In genomic region chr4:63118639-63119437, GRCm38 (mm10) we compare ENCODE assay signal across 8 mouse cellular contexts. TPM values are rescaled to one million over a fixed set of nuclear protein-coding genes. Genes with fewer than 3 reads are reported as not detected.
A peak's percentile ranks its signal among the peaks of the same experiment; 100 is the strongest.
DNase-seq lines count a peak whose midpoint lies in the region; ATAC-seq and TF ChIP-seq lines count a peak whose summit lies in the region.

No protein-coding gene starts in this region.

- H3K4me1 ChIP-seq in CH12.LX (ENCODE audit: control insufficient read depth in 1 of 2, insufficient read depth in 2 of 2): no peaks in the 10 kb centered on the region
- no peaks in the 10 kb centered on the region for H3K4me1 ChIP-seq in forebrain, embryonic 12.5 days
- H3K4me1 ChIP-seq in heart, embryonic 16.5 days (ENCODE audit: control insufficient read depth, insufficient read depth, low read length): no peaks in the 10 kb centered on the region
- no peaks in the 10 kb centered on the region for H3K4me1 ChIP-seq in liver, embryonic 11.5 days (replicated peaks; ENCODE audit: control insufficient read depth, insufficient read depth, low read length)
- H3K4me1 ChIP-seq in neural tube, embryonic 11.5 days (ENCODE audit: control insufficient read depth, insufficient read depth, low read length): no peaks in the 10 kb centered on the region
- no peaks in the 10 kb centered on the region for H3K4me1 ChIP-seq in stomach, postnatal 0 days (replicated peaks; ENCODE audit: control insufficient read depth, insufficient read depth)

- peaks cover 8% of the 10 kb centered on the region for H3K9me3 ChIP-seq in CH12.LX (replicated peaks; ENCODE audit: low read length)
- 0 out of 2 replicates have a peak, but pooled peaks cover 3% of the 10 kb centered on the region for H3K9me3 ChIP-seq in forebrain, embryonic 12.5 days
- 0 out of 2 replicates have a peak, but pooled peaks cover 2% of the 10 kb centered on the region for H3K9me3 ChIP-seq in heart, embryonic 16.5 days (replicated peaks; ENCODE audit: control insufficient read depth, low read length)
- H3K9me3 ChIP-seq in liver, embryonic 11.5 days (ENCODE audit: control insufficient read depth, low read length): no peaks in the 10 kb centered on the region
- no peaks in the 10 kb centered on the region for H3K9me3 ChIP-seq in neural tube, embryonic 11.5 days (ENCODE audit: control insufficient read depth, low read length)
- H3K9me3 ChIP-seq in stomach, postnatal 0 days (ENCODE audit: control insufficient read depth, low read length): no peaks in the 10 kb centered on the region

- H3K79me2 ChIP-seq in CH12.LX (replicated peaks; ENCODE audit: control insufficient read depth, extremely low read depth, insufficient read depth, poor library complexity, severe bottlenecking): no peaks in the 10 kb centered on the region

- 89% methylated on average over 5 of the region's 5 CpGs for WGBS in forebrain, embryonic 12.5 days
- WGBS in heart, embryonic 16.5 days: 86% methylated on average over 5 of the region's 5 CpGs
- 75% methylated on average over 5 of the region's 5 CpGs for WGBS in liver, embryonic 11.5 days
- WGBS in neural tube, embryonic 11.5 days: 86% methylated on average over 5 of the region's 5 CpGs
- WGBS in stomach, postnatal 0 days: 83% methylated on average over 5 of the region's 5 CpGs

- H3K4me2 ChIP-seq in CH12.LX (ENCODE audit: insufficient read depth, low read depth, poor library complexity, severe bottlenecking): no peak overlapping the region
- no peak overlapping the region for H3K4me2 ChIP-seq in forebrain, embryonic 12.5 days
- H3K4me2 ChIP-seq in heart, embryonic 16.5 days (ENCODE audit: low read depth, low read length): no peak overlapping the region
- no peak overlapping the region for H3K4me2 ChIP-seq in liver, embryonic 11.5 days
- H3K4me2 ChIP-seq in neural tube, embryonic 11.5 days (ENCODE audit: low read depth): no peak overlapping the region
- no peak overlapping the region for H3K4me2 ChIP-seq in stomach, postnatal 0 days (replicated peaks; ENCODE audit: low read depth)

- ATAC-seq in forebrain, embryonic 12.5 days (ENCODE audit: low FRiP score): peak; percentile 87
- peak; percentile 72 for ATAC-seq in heart, embryonic 16.5 days (replicated peaks; ENCODE audit: extremely low read depth, insufficient read depth, low FRiP score)
- peak; percentile 61 for ATAC-seq in liver, embryonic 11.5 days (replicated peaks; ENCODE audit: low FRiP score)
- ATAC-seq in neural tube, embryonic 11.5 days (ENCODE audit: insufficient read depth, low FRiP score, low TSS enrichment): peak; percentile 69
- ATAC-seq in stomach, postnatal 0 days (ENCODE audit: low FRiP score, low TSS enrichment): peak; percentile 81

- TF ChIP-seq POLR2A in CH12.LX (IDR thresholded peaks at IDR 0.05; ENCODE audit: low read depth, low read length): no peak

- peak; percentile 88 for TF ChIP-seq RAD21 in CH12.LX (IDR thresholded peaks at IDR 0.05; ENCODE audit: low read depth, low read length)

- peak; percentile 61 for DNase-seq in CH12.LX (ENCODE audit: extremely low read depth)
- DNase-seq in c-Kit-positive CD71-positive TER-119-negative erythroid progenitor cells, embryonic 14.5 days (ENCODE audit: low read depth): peak; percentile 15
- DNase-seq in kidney, postnatal 14 days: peak; percentile 87
- peak; percentile 63 for DNase-seq in liver, embryonic 11.5 days (ENCODE audit: low spot score)
- DNase-seq in neural tube, embryonic 11.5 days (ENCODE audit: low spot score): peak; percentile 85
- DNase-seq in stomach, postnatal 0 days (ENCODE audit: low spot score): peak; percentile 85

- no peak overlapping the region for H3K27ac ChIP-seq in CH12.LX (ENCODE audit: insufficient read depth, low read depth)
- no peak overlapping the region for H3K27ac ChIP-seq in forebrain, embryonic 12.5 days
- no peak overlapping the region for H3K27ac ChIP-seq in heart, embryonic 16.5 days (ENCODE audit: low read length)
- H3K27ac ChIP-seq in liver, embryonic 11.5 days (ENCODE audit: low read depth, low read length): no peak overlapping the region
- no peak overlapping the region for H3K27ac ChIP-seq in neural tube, embryonic 11.5 days (ENCODE audit: low read depth, low read length)
- H3K27ac ChIP-seq in stomach, postnatal 0 days (replicated peaks): no peak overlapping the region

- no peak overlapping the region for H3K4me3 ChIP-seq in CH12.LX (replicated peaks in 1 of 3; ENCODE audit: low read depth in 2 of 3, low read length in 2 of 3, poor library complexity in 1 of 3)
- no peak overlapping the region for H3K4me3 ChIP-seq in forebrain, embryonic 12.5 days (replicated peaks)
- H3K4me3 ChIP-seq in heart, embryonic 16.5 days (ENCODE audit: low read length): no peak overlapping the region
- H3K4me3 ChIP-seq in liver, embryonic 11.5 days (ENCODE audit: low read depth, low read length): no peak overlapping the region
- H3K4me3 ChIP-seq in neural tube, embryonic 11.5 days (ENCODE audit: low read depth, low read length): no peak overlapping the region
- no peak overlapping the region for H3K4me3 ChIP-seq in stomach, postnatal 0 days (ENCODE audit: low read depth, low read length)

- no peak overlapping the region for H3K9ac ChIP-seq in CH12.LX (ENCODE audit: insufficient read depth, low read depth)
- no peak overlapping the region for H3K9ac ChIP-seq in forebrain, embryonic 12.5 days
- no peak overlapping the region for H3K9ac ChIP-seq in heart, embryonic 16.5 days (ENCODE audit: low read length)
- H3K9ac ChIP-seq in liver, embryonic 11.5 days (ENCODE audit: low read depth, low read length): no peak overlapping the region
- H3K9ac ChIP-seq in neural tube, embryonic 11.5 days (ENCODE audit: low read length): no peak overlapping the region
- no peak overlapping the region for H3K9ac ChIP-seq in stomach, postnatal 0 days (ENCODE audit: low read length)

- TF ChIP-seq CTCF in CH12.LX (conservative IDR thresholded peaks at IDR 0.05 in 1 of 2, IDR thresholded peaks at IDR 0.05 in 1 of 2; ENCODE audit: low read depth in 2 of 2, low read length in 2 of 2): peak; percentile 81 to 92
- peak; percentile 99 for TF ChIP-seq CTCF in stomach, postnatal 0 days (IDR thresholded peaks at IDR 0.05; ENCODE audit: low read depth)

- TF ChIP-seq EP300 in CH12.LX (IDR thresholded peaks at IDR 0.05; ENCODE audit: low read length): no peak
- no peak for TF ChIP-seq EP300 in stomach, postnatal 0 days (optimal IDR thresholded peaks at IDR 0.05)

- no peaks in the 10 kb centered on the region for H3K36me3 ChIP-seq in CH12.LX (replicated peaks in 1 of 2; ENCODE audit: control insufficient read depth in 1 of 2, insufficient read depth in 1 of 2, low read length in 1 of 2)
- H3K36me3 ChIP-seq in forebrain, embryonic 12.5 days (replicated peaks): peaks cover 39% of the 10 kb centered on the region
- peaks cover 12% of the 10 kb centered on the region for H3K36me3 ChIP-seq in heart, embryonic 16.5 days (ENCODE audit: control insufficient read depth, insufficient read depth)
- H3K36me3 ChIP-seq in liver, embryonic 11.5 days (ENCODE audit: control insufficient read depth, insufficient read depth, low read length): peaks cover 6% of the 10 kb centered on the region; the same call in 1 of the 2 replicates
- peaks cover 11% of the 10 kb centered on the region for H3K36me3 ChIP-seq in neural tube, embryonic 11.5 days (ENCODE audit: control insufficient read depth, insufficient read depth, low read length)
- peaks cover 4% of the 10 kb centered on the region; the same call in 1 of the 2 replicates for H3K36me3 ChIP-seq in stomach, postnatal 0 days (ENCODE audit: control insufficient read depth, insufficient read depth, low read length)

- in situ Hi-C loops in CH12.LX (cut with MboI; ENCODE audit: low pct_ligation_motif_present, low pct_unique_long_range_greater_than_20kb, low sequenced_read_pairs): loop anchor here (25.0 kb wide), 1 partner anchor 332 kb away; no protein-coding TSS in a partner anchor

- dilution Hi-C loops in CH12.LX (cut with MboI; ENCODE audit: extremely low pct_ligation_motif_present, extremely low pct_unique_long_range_greater_than_20kb, low sequenced_read_pairs): no loop called here

- H3K27me3 ChIP-seq in CH12.LX (replicated peaks): peaks cover 66% of the 10 kb centered on the region
- no peaks in the 10 kb centered on the region for H3K27me3 ChIP-seq in forebrain, embryonic 12.5 days
- H3K27me3 ChIP-seq in heart, embryonic 16.5 days (ENCODE audit: control insufficient read depth, insufficient read depth, low read length): no peaks in the 10 kb centered on the region
- no peaks in the 10 kb centered on the region for H3K27me3 ChIP-seq in liver, embryonic 11.5 days (replicated peaks; ENCODE audit: control insufficient read depth, insufficient read depth, low read length)
- no peaks in the 10 kb centered on the region for H3K27me3 ChIP-seq in neural tube, embryonic 11.5 days (ENCODE audit: control insufficient read depth, insufficient read depth, low read length)
- H3K27me3 ChIP-seq in stomach, postnatal 0 days (ENCODE audit: control insufficient read depth, insufficient read depth, low read length): no peaks in the 10 kb centered on the region

TF ChIP-seq in CH12.LX, 34 proteins besides CTCF, POLR2A, EP300 and RAD21:
- TF ChIP-seq IRF4 (IDR thresholded peaks at IDR 0.05; ENCODE audit: low read depth, low read length) (no peak), SMC3 (IDR thresholded peaks at IDR 0.05; ENCODE audit: low read depth, low read length) (peak; percentile 87)

RNA-seq across cellular contexts. Expression of gene Ambp, which starts 35.8 kb away (rescaled TPM):
- total RNA-seq in CH12.LX (2012; rRNA removed): not detected in 2 replicates
- not detected in 2 replicates for total RNA-seq in CH12.LX (2014; rRNA removed)
- not detected in 2 replicates for polyA plus RNA-seq in CH12.LX (2012; ENCODE audit: insufficient read length, low read depth)
- polyA plus RNA-seq in forebrain, embryonic 12.5 days (2016; fragmentation: Nextera tagmentation; extraction: Ambion mirVana): not detected in 2 replicates
- 1.5 TPM in 2 replicates for polyA plus RNA-seq in heart, embryonic 16.5 days (2015; fragmentation: Nextera tagmentation; extraction: Ambion mirVana)
- polyA plus RNA-seq in liver, embryonic 11.5 days (2014; fragmentation: Nextera tagmentation; extraction: Ambion mirVana): 736 and 748 TPM in 2 replicates
- 0.57 and 0.60 TPM in 2 replicates for polyA plus RNA-seq in neural tube, embryonic 11.5 days (2014; fragmentation: Nextera tagmentation; extraction: Ambion mirVana)
- 8.2 and 10.6 TPM in 2 replicates for polyA plus RNA-seq in stomach, postnatal 0 days (2015; fragmentation: Nextera tagmentation; extraction: Ambion mirVana)

RNA-seq across cellular contexts. Expression of gene Kif12, which starts 53.1 kb away (rescaled TPM):
- not detected in 2 replicates for total RNA-seq in CH12.LX (2012; rRNA removed)
- total RNA-seq in CH12.LX (2014; rRNA removed): not detected in 2 replicates
- not detected in 2 replicates for polyA plus RNA-seq in CH12.LX (2012; ENCODE audit: insufficient read length, low read depth)
- not detected in 2 replicates for polyA plus RNA-seq in forebrain, embryonic 12.5 days (2016; fragmentation: Nextera tagmentation; extraction: Ambion mirVana)
- polyA plus RNA-seq in heart, embryonic 16.5 days (2015; fragmentation: Nextera tagmentation; extraction: Ambion mirVana): 0.11 and 0.44 TPM in 2 replicates
- 7.9 and 9.0 TPM in 2 replicates for polyA plus RNA-seq in liver, embryonic 11.5 days (2014; fragmentation: Nextera tagmentation; extraction: Ambion mirVana)
- polyA plus RNA-seq in neural tube, embryonic 11.5 days (2014; fragmentation: Nextera tagmentation; extraction: Ambion mirVana): not detected in 2 replicates
- polyA plus RNA-seq in stomach, postnatal 0 days (2015; fragmentation: Nextera tagmentation; extraction: Ambion mirVana): 4.0 and 4.7 TPM in 2 replicates

Comparison
In these comparisons a context has a peak if more than half of its experiments do, and no peak if none do; other contexts are left out.
1. DNase-seq: peak in every context shown above with its lines; median percentile 87 in kidney, postnatal 14 days; 85 in neural tube, embryonic 11.5 days; 85 in stomach, postnatal 0 days; 63 in liver, embryonic 11.5 days; 61 in CH12.LX; 15 in c-Kit-positive CD71-positive TER-119-negative erythroid progenitor cells, embryonic 14.5 days.
2. RNA of gene Ambp, which starts 35.8 kb away (polyA plus RNA-seq): 736 to 748 TPM in liver, embryonic 11.5 days; 8.2 to 10.6 TPM in stomach, postnatal 0 days, 1.5 TPM in heart, embryonic 16.5 days, 0.57 to 0.60 TPM in neural tube, embryonic 11.5 days, not detected in forebrain, embryonic 12.5 days and not detected in CH12.LX; every median in the first group is over 10 times any median in the second.
3. Peak in every context shown above with its lines, with median percentiles within 50 percentile points of each other: ATAC-seq.